Mouse (Mus musculus) embryonic facial prominence, embryonic 13.5 days (tissue): ENCODE results near the gene Cisd3. TPM values are rescaled to one million over a fixed set of nuclear protein-coding genes. Genes with fewer than 3 reads are reported as not detected.
A peak's percentile ranks its signal among the peaks of the same experiment; 100 is the strongest.

Source experiments
- ATAC-seq: fragments of 200-750 bp; cut with Nextera tagmentation; 2 replicates; pipeline ENCODE4 v1.8.0; 2017; ENCODE audit warnings: low read depth; ENCODE audit not compliant: insufficient number of reproducible peaks, insufficient read depth, low FRiP score, low TSS enrichment
- H3K27ac ChIP-seq: fragments of 300-500 bp; sonication (generic); 2 replicates; pipeline ENCODE4 v1.5.1; 2015; ENCODE audit warnings: moderate library complexity, mild to moderate bottlenecking, inconsistent platforms
- H3K27me3 ChIP-seq: fragments of 300-500 bp; sonication (generic); 2 replicates; pipeline ENCODE4 v1.6.1; 2015; ENCODE audit warnings: mild to moderate bottlenecking, inconsistent platforms
- H3K36me3 ChIP-seq: fragments of 300-500 bp; sonication (generic); 2 replicates; pipeline ENCODE4 v1.6.1; 2015; ENCODE audit warnings: mild to moderate bottlenecking, inconsistent platforms
- H3K4me1 ChIP-seq: fragments of 300-500 bp; sonication (generic); 2 replicates; pipeline ENCODE4 v1.6.1; 2015; ENCODE audit warnings: inconsistent platforms
- H3K4me2 ChIP-seq: fragments of 300-500 bp; sonication (generic); 2 replicates; pipeline ENCODE4 v1.6.1; 2015; ENCODE audit warnings: moderate library complexity, mild to moderate bottlenecking, inconsistent platforms
- H3K4me3 ChIP-seq: fragments of 300-500 bp; sonication (generic); 2 replicates; pipeline ENCODE4 v1.5.1; 2015; ENCODE audit warnings: mild to moderate bottlenecking, inconsistent platforms
- H3K9ac ChIP-seq: fragments of 300-500 bp; sonication (generic); 2 replicates; pipeline ENCODE4 v1.6.1; 2015; ENCODE audit warnings: mild to moderate bottlenecking, inconsistent platforms
- H3K9me3 ChIP-seq: fragments of 300-500 bp; sonication (generic); 2 replicates; pipeline ENCODE4 v1.6.1; 2016; ENCODE audit warnings: inconsistent platforms
- WGBS: fragments of 180-500 bp; shearing (Covaris S2); methylation state at CpG from one replicate; pipeline ENCODE4 v1.1.7; 2015; ENCODE audit warnings: mixed read lengths; 5-methylcytosine and 5-hydroxymethylcytosine counted together
- polyA plus RNA-seq: library from polyadenylated mRNA; unstranded; fragments of >200 nt; fragmentation: Nextera tagmentation; extraction: Ambion mirVana; gene quantifications from 2 replicates; pipeline ENCODE4 v1.2.1, GENCODE M21; 2015

Cisd3 gene
- polyA plus RNA-seq, 1 experiment from 2014 or later = 12.5 TPM

DNA sequence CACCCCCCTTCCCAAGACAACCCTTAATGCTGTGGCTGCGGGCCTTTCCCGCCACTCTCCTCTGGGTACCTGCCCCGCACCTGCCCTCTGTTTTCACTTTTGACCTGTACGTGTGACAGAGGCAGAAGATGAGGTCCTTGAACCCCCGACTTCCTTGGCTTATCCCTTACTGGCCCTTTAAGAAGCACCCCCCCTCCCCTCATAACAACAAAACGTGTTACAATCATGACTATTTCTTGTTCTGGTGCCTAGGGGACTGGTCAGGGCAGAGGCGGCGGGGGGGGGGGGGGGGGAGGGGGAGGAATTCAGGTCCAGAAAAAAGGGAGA is 21.3 kb upstream of the Cisd3 start:
- Histone ChIP-seq H3K4me1 (peaks cover 52% of the 10 kb centered on the region), H3K27me3 (peaks cover 21% of the 10 kb centered on the region)
- 0% methylated on average over 6 of the region's 8 CpGs for WGBS

DNA sequence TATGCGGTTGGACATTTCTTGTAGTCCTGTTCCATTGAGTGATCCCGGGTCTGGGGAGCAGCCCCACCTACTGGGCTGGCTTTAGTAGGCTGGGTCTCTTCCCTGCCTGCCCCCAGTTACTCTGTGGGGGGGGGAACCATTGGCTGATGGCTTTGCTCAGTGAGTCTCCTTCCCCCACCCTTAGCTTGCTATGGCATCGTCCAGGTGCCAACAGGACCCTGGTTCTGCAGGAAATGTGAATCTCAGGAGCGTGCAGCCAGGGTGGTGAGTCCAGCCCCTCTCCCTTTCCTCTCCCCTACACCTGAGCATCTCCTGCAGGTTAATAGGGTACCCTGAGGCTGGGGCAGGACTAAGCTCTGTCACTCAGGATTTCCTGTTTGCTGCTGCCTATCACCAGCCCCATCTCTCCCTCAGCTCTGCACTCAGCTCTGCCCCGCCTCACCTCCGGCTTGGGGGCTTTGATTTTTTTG is 20.8 kb upstream of the Cisd3 start:
- Histone ChIP-seq H3K27me3 (peaks cover 21% of the 10 kb centered on the region), H3K4me2 (peak overlapping the region; percentile 78), H3K4me3 (peak overlapping the region; percentile 85), H3K27ac (peak overlapping the region; percentile 51), H3K9ac (peak overlapping the region; percentile 85), H3K4me1 (peaks cover 53% of the 10 kb centered on the region), H3K36me3 (peaks cover 45% of the 10 kb centered on the region), H3K9me3 (no peaks in the 10 kb centered on the region)
- no peak for ATAC-seq
- 21% methylated on average over 6 of the region's 6 CpGs for WGBS

More for the DNA sequence above, 21.3 kb upstream of the Cisd3 start:
- H3K4me2 ChIP-seq = peak overlapping the region; percentile 78
- peak overlapping the region; percentile 85 for H3K4me3 ChIP-seq
- H3K9ac ChIP-seq = peak overlapping the region; percentile 85
- H3K27ac ChIP-seq = peak overlapping the region; percentile 88
- no peak for ATAC-seq
- no peaks in the 10 kb centered on the region for H3K9me3 ChIP-seq
- peaks cover 40% of the 10 kb centered on the region for H3K36me3 ChIP-seq

DNA sequence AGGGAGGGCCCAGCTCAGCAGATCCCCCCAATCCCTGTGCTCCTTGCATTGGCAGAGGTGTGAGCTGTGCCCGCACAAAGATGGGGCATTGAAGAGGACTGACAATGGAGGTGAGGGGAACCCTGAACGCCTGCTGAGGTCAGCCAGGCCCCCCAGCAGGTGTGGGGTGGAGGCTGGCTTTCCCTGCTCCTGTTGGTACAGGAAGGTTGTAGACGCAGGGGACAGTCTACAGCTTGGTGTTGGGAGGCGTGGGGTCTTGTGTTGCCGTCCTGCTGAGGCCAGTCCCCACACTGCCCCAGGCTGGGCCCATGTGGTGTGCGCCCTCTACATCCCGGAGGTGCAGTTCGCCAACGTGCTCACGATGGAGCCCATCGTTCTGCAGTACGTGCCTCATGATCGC is 20.2 kb upstream of the Cisd3 start:
- Histone ChIP-seq H3K36me3 (peaks cover 52% of the 10 kb centered on the region), H3K4me3 (peak overlapping the region; percentile 85; the same call in 1 of the 2 replicates), H3K4me2 (peak overlapping the region; percentile 78; the same call in 1 of the 2 replicates), H3K27ac (no peak overlapping the region), H3K9me3 (no peaks in the 10 kb centered on the region), H3K9ac (peak overlapping the region; percentile 85; the same call in 1 of the 2 replicates), H3K27me3 (peaks cover 20% of the 10 kb centered on the region), H3K4me1 (peaks cover 58% of the 10 kb centered on the region)
- no peak for ATAC-seq
- 86% methylated on average over 13 of the region's 13 CpGs for WGBS

DNA sequence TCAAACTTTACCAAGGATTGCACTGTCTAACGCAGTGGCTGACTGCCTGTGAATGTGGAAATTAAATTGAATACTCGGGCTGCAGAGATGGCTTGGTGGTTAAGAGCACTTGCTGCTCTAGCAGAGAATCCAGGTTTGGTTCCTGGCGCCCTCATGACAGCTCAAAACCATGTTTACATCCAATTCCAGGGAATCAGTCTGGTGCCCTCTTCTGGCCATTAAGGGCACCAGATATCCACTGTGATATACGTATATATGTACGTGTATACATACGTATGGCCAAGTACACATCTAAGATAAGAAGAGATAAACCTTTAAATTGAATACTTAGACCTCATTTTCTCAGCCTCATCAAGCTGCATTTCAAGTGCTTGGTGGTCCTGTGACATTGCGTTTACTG is 19.4 kb upstream of the Cisd3 start:
- ATAC-seq = no peak
- 92% methylated on average over 7 of the region's 7 CpGs for WGBS
- H3K4me1 ChIP-seq = peaks cover 58% of the 10 kb centered on the region
- no peak overlapping the region for H3K9ac ChIP-seq
- H3K4me2 ChIP-seq = no peak overlapping the region
- H3K27me3 ChIP-seq = peaks cover 12% of the 10 kb centered on the region
- no peak overlapping the region for H3K27ac ChIP-seq
- H3K4me3 ChIP-seq = no peak overlapping the region
- H3K9me3 ChIP-seq = no peaks in the 10 kb centered on the region
- peaks cover 59% of the 10 kb centered on the region for H3K36me3 ChIP-seq

DNA sequence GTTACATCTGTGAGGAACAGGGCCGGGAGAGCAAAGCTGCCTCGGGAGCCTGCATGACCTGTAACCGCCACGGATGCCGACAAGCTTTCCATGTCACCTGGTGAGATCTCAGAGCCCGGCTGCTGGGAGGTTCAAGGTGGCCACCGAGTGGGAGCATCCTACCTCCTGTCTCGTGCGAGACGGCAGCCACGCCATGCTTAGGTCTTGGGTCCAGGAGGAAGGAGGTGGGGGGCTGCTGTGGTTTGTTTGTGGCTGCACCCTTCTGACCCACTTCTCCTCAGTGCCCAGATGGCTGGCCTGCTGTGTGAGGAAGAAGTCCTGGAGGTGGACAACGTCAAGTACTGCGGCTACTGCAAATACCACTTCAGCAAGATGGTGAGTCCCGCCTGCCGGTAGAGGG is 18.8 kb upstream of the Cisd3 start:
- peaks cover 65% of the 10 kb centered on the region for H3K36me3 ChIP-seq
- H3K4me2 ChIP-seq = no peak overlapping the region
- H3K9me3 ChIP-seq = no peaks in the 10 kb centered on the region
- no peak overlapping the region for H3K9ac ChIP-seq
- WGBS = 84% methylated on average over 15 of the region's 15 CpGs
- peaks cover 53% of the 10 kb centered on the region for H3K4me1 ChIP-seq
- H3K27ac ChIP-seq = no peak overlapping the region
- H3K4me3 ChIP-seq = no peak overlapping the region
- peaks cover 7% of the 10 kb centered on the region for H3K27me3 ChIP-seq
- no peak for ATAC-seq

DNA sequence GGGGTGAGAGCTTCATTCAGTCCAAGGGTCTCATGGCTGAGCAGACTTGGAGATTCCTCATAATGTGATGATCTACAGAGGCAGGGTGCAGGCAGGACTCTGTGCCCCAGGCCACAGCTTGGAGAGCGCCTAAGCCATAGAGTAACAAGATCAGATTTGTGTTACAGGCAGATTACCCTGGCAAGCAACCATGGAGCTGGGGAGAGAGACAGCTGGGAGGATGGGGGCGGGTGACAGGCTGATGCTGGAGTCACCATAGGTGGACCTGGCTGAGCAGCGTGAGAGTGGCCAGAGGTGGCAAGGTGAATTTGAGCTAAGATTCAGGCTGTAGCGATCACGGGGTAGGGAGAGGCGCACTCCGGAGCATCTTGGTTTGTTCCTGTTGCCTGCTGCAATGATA is 17.5 kb upstream of the Cisd3 start:
- Histone ChIP-seq H3K4me1 (peaks cover 43% of the 10 kb centered on the region), H3K27ac (no peak overlapping the region), H3K4me3 (no peak overlapping the region), H3K9me3 (no peaks in the 10 kb centered on the region), H3K4me2 (no peak overlapping the region), H3K36me3 (peaks cover 79% of the 10 kb centered on the region), H3K9ac (no peak overlapping the region), H3K27me3 (no peaks in the 10 kb centered on the region)
- ATAC-seq = no peak
- WGBS = 88% methylated on average over 7 of the region's 7 CpGs

DNA sequence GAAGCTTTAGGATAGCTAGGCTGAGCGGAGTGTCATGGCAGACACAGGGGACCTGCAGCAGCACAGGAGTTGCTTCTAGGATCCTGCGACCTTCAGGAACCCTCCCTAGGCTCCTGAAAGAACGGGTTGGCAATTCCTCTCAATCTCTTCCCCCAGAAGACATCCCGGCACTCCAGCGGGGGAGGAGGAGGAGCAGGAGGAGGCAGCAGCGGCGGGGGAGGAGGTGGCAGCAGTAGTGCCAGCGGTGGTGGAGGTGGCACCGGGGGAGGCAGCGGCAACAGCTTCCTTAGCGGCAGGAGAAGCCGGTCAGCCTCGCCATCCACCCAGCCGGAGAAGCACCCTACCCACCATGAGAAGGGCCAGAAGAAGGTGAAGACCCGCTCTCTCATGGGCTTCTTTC is 16.4 kb upstream of the Cisd3 start:
- no peaks in the 10 kb centered on the region for H3K9me3 ChIP-seq
- peaks cover 90% of the 10 kb centered on the region for H3K36me3 ChIP-seq
- no peak for ATAC-seq
- peaks cover 41% of the 10 kb centered on the region for H3K4me1 ChIP-seq
- no peaks in the 10 kb centered on the region for H3K27me3 ChIP-seq
- WGBS = 51% methylated on average over 15 of the region's 15 CpGs
- peak overlapping the region; percentile 22; the same call in 1 of the 2 replicates for H3K27ac ChIP-seq
- H3K4me3 ChIP-seq = no peak overlapping the region
- H3K9ac ChIP-seq = peak overlapping the region; percentile 37; the same call in 1 of the 2 replicates
- H3K4me2 ChIP-seq = no peak overlapping the region

DNA sequence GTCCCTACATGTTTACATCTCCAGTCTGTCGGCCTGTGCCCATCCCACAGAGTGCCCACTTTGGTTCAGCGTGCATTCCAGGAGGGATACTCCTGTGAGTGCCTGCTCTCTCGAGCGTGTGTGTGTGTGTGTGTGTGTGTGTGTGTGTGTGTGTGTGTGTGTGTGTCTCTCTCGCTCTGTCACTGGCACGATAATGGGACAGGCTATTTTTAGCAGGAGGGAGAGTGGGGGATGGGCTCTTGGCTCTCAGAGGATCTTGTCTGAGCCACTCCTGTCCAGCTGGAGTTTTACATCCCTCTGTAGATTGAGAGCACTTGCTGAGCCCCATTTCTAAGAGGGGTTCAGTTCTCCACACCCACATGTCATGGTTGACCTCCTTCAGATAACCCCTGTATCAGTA is 15.8 kb upstream of the Cisd3 start:
- no peak for ATAC-seq
- H3K27ac ChIP-seq = peak overlapping the region; percentile 48
- H3K4me2 ChIP-seq = no peak overlapping the region
- H3K4me3 ChIP-seq = no peak overlapping the region
- peak overlapping the region; percentile 37; the same call in 1 of the 2 replicates for H3K9ac ChIP-seq
- peaks cover 36% of the 10 kb centered on the region for H3K4me1 ChIP-seq
- no peaks in the 10 kb centered on the region for H3K27me3 ChIP-seq
- peaks cover 96% of the 10 kb centered on the region for H3K36me3 ChIP-seq
- H3K9me3 ChIP-seq = no peaks in the 10 kb centered on the region
- WGBS = 21% methylated on average over 6 of the region's 6 CpGs

DNA sequence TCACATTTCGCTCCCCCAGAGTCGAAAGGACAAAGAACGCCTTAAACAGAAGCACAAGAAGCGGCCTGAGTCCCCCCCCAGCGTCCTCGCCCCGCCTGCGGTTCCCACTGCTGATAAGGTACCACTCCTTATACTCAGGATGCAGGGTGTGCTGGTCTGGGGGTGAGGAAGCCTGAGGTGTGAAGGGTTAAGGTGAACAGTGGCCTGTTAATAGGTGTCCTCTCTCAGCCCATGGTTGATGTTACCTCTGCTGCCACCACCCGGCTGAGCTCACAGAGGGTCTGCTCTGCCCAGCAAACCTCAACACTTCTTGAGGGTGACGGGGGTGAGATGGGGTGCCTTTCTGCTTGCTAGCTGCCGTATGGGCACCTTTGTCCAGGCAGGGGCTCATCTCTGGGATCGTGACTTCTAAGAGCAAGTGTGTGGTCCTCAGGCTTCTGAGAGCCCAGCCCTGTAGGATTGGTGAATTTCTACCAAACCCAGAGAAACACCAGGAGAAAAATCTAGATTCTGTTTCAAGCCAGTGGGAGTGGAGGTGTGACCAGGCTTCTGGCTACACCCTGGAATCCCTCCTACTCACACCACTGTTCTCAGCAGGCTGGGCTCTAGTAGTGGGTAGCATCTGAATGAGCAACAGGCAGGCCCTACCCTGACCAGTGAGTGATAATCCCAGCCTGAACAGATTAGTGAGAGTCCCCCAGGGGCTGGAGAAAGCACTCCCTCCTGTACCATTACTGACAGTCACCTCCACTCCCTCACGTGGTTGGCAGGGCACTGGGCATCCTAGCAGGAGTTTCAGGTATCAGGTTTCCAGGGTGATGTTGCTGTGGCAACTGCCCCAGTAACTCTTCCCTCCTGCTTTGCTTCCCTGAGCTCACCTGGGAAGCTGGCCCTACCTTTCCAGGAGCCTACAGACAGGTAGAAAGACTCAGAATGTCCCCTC is 15.1 kb upstream of the Cisd3 start:
- Histone ChIP-seq H3K9me3 (no peaks in the 10 kb centered on the region), H3K4me1 (peaks cover 29% of the 10 kb centered on the region), H3K27ac (peak overlapping the region; percentile 66), H3K27me3 (no peaks in the 10 kb centered on the region), H3K4me2 (no peak overlapping the region), H3K36me3 (peaks cover 99% of the 10 kb centered on the region), H3K9ac (0 out of 2 replicates have a peak overlapping the region, but pooled peaks have one; percentile 36), H3K4me3 (no peak overlapping the region)
- no peak for ATAC-seq
- 56% methylated on average over 13 of the region's 13 CpGs for WGBS

DNA sequence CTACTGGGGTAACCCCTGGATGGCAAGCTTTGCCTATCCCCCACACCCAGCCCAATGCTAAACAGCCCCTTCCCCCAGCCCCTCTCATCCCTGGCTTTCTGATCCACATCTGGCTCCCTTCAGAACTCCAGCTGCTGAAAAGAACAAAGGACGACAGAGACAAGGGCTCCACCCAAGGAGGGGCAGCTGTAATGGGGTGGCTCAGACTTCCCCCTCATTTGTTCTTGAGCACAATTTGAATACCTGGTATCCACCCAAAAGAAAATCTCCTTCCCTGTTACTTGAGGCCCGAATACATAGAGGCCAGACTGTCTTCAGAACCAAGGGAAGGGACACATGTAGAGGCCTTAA is 14.5 kb upstream of the Cisd3 start:
- Histone ChIP-seq H3K9me3 (no peaks in the 10 kb centered on the region), H3K27ac (peak overlapping the region; percentile 66), H3K4me1 (peaks cover 29% of the 10 kb centered on the region), H3K4me3 (no peak overlapping the region), H3K27me3 (no peaks in the 10 kb centered on the region), H3K9ac (0 out of 2 replicates have a peak overlapping the region, but pooled peaks have one; percentile 36), H3K4me2 (no peak overlapping the region), H3K36me3 (peaks cover 99% of the 10 kb centered on the region)
- ATAC-seq = no peak
- WGBS = 34% methylated on average over 2 of the region's 2 CpGs

DNA sequence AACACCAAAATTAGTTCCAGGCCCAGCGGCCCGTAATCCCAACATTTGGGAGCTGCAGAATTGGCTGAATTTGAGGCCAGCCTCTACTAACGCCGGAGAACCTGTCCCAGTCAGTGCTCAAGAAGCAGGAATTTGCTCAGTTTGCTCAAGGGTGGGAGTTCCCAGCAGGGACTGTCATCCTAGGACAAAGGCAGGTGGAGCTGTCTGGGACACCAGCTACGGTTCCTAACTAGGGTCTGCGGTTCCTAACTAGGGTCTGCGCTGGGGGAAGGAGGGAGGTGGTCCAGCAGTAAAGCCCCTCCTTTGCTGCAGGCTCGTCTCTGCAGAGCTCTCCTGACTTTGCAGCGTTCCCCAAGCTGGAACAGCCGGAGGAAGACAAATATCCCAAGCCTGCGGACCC is 12.5 kb upstream of the Cisd3 start:
- H3K27ac ChIP-seq = no peak overlapping the region
- H3K4me2 ChIP-seq = no peak overlapping the region
- H3K36me3 ChIP-seq = peaks cover 100% of the 10 kb centered on the region
- no peaks in the 10 kb centered on the region for H3K9me3 ChIP-seq
- no peak overlapping the region for H3K9ac ChIP-seq
- H3K4me3 ChIP-seq = no peak overlapping the region
- WGBS = 82% methylated on average over 11 of the region's 11 CpGs
- ATAC-seq = no peak
- peaks cover 41% of the 10 kb centered on the region for H3K4me1 ChIP-seq
- H3K27me3 ChIP-seq = no peaks in the 10 kb centered on the region
